Mouse (Mus musculus): ENCODE measurements around the gene Gm10770.
"Not testable (repeated sequence)": the region's sequence is repeated elsewhere in the genome, so short reads cannot be mapped to it uniquely, and the experiment has no call there.

Gm10770 gene

GRCm38 (mm10) chr2:150179579-150179978 lies at the start of gene Gm10770:
TSS of gene Gm10770 (minus strand) at chr2:150179679.
- not testable (repeated sequence) for DNase-seq (ENCODE audit: inconsistent age in 2 of 2, low spot score in 1 of 2)

DNA sequence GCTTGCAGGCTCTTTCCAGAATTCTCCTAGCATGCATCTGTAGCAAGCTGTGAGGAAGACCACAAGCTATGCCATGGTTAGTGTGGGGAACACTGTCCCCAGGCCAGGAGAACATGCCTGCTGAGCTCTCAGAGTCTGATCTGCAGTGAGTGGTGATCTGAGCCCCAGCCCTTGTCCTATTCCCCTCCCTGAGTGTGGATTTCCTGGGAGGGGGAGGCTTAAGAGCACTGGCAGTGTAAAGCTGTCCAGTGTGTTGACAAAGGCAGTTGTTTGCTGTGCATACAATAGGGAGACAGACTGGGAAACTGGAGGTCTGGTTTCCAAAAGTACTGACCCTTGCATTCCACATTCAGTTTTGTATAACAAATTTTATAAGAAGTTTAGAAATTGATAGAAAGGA lies 43.8 kb upstream of the Gm10770 start:
- DNase-seq (ENCODE audit: inconsistent age in 2 of 2, low spot score in 1 of 2), result not testable (repeated sequence)

DNA sequence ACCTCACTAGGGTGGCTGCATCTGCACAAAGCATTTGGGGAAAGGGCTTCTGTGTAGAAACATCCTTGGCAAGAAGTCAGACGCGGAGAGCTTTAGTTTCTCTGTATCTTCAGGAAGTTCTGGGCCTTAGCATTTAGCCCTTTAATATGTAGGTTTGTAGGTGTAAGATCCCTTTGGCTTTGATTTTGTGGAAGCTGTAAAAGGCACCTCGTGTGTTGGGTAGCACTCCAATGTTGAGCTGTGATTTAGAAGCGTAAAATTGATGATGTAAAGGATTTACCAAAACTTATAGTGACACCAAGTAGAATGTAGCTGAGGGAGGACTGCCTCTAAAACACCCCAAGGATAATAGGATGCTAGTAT lies 38.9 kb upstream of the Gm10770 start:
- not testable (repeated sequence) for DNase-seq (ENCODE audit: inconsistent age in 2 of 2, low spot score in 1 of 2)

DNA sequence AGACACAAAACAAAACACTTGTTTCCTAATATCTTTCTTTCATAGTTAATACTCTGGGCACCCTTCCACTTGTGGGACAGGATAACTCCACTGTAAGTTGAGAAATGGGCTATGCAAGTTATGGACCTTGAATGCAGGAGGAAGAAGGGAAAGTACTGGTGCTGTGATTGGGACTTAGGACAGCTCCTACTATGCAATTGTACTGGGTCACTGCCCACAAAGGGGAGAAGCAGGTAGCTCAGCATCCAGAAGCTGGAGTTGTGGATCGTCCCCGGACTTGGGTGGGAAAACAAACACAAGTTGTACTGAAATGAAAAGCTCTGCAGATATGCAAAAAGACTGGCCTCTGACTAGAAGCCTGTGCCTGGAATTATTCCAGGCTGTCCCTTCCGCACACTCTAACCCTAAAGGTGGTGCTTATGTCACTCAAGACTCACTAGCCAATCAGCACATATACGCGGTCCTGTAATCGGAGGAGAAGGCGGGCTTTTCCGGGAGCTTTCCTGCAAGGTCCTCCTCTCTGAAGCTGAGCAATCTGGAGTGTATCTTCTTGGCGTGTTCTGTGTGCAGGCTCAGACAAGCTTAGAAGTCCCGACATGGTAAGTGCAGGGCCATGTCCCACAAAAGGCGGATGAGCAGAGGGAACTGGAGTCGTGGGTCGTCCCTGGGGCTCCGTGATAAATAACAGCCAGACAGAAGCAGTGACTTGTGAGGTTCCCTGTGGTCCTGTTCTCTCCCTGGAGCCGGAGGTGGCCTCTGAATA lies 38.3 kb upstream of the Gm10770 start, which contains the start of gene Zfp937:
TSS of gene Zfp937 (plus strand) at position 474 of the 763 bp plus-strand sequence.
- peak; percentile 89 to 95 for DNase-seq (ENCODE audit: inconsistent age in 2 of 2, low spot score in 1 of 2)

GRCm38 (mm10) chr2:150181570-150181999 lies 2.1 kb upstream of the Gm10770 start, which contains the start of gene Gm14139:
TSS of gene Gm14139 (plus strand) at chr2:150181755.
- not testable (repeated sequence) for DNase-seq (ENCODE audit: inconsistent age in 2 of 2, low spot score in 1 of 2)

GRCm38 (mm10) chr2:150181046-150181445 lies 1.6 kb upstream of the Gm10770 start:
- DNase-seq (ENCODE audit: inconsistent age in 2 of 2, low spot score in 1 of 2), result not testable (repeated sequence)

- no peak for DNase-seq (ENCODE audit: inconsistent age in 2 of 2, low spot score in 1 of 2)
These were observed 5.6 kb downstream of the Gm10770 start for GRCm38 (mm10) chr2:150173833-150174232.

- DNase-seq (ENCODE audit: inconsistent age in 2 of 2, low spot score in 1 of 2), result no peak
These were observed 12.8 kb downstream of the Gm10770 start for GRCm38 (mm10) chr2:150166703-150167102.

DNA sequence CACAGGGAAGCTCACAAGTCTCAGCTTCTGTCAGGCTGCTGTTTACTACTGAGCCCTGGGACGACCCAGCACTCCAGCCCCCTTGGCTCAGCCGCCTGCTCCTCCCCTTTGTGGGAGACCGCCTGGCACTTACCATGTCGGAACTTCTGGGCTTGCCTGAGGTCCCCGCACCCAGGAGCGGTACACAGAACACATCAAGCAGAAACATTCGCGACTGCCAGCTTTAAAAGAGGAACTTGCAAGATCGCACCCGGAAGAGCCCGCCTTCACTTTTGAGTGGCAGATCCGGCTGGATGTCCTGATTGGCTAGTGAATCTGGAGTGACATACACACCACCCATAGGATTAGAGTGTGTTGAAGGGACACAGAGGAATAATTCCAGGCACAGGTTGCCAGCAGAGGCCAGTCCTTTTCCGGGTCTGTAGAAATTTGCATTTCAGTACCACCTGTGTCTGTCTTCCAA lies 43.0 kb downstream of the Gm10770 start, which contains the start of gene Zfp120:
TSS of gene Zfp120 (minus strand) at position 274 of the 463 bp plus-strand sequence.
- DNase-seq (ENCODE audit: inconsistent age in 2 of 2, low spot score in 1 of 2), result peak; percentile 88 to 96

DNA sequence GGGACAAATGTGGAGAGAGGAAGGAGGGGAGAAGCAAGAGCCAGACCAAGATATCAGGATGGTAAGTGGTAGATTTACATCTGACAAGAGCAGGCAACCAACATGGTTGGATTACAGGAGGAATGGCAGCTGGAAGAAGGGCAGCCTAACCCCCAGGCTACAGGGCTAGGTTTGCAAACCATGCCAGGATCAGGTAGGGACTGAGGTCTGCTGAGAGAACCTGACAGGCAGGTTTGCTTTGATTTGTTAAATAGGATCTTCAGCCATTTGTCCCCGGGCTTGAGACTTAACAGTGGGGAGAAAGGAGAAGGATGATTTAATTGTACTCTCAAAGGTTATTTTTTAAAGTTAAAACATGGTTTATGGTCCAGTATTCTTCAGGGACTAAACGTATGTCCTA lies 46.7 kb downstream of the Gm10770 start:
- DNase-seq (ENCODE audit: inconsistent age in 2 of 2, low spot score in 1 of 2), result no peak

GRCm38 (mm10) chr2:150132002-150132401 lies 47.5 kb downstream of the Gm10770 start:
- DNase-seq (ENCODE audit: inconsistent age in 2 of 2, low spot score in 1 of 2), result not testable (repeated sequence)

Measured in adrenal gland, adult (tissue).